Mouse (Mus musculus) testis, adult 2 months (tissue): ENCODE results near the gene Lrrc23.
A peak's percentile ranks its signal among the peaks of the same experiment; 100 is the strongest.

ENCODE experiments used
- CTCF ChIP-seq: fragments of 200-500 bp; IDR thresholded peaks from 2 replicates; pipeline ENCODE4 v1.5.1; 2012; ENCODE audit warnings: low read depth, mild to moderate bottlenecking, inconsistent platforms, low read length, moderate library complexity; ENCODE audit not compliant: control insufficient read depth, insufficient read depth, insufficient replicate concordance
- POLR2A ChIP-seq: fragments of 200-500 bp; IDR thresholded peaks from 2 replicates; pipeline ENCODE4 v1.6.1; 2012; ENCODE audit warnings: low read depth, mild to moderate bottlenecking, inconsistent platforms, low read length, moderate library complexity; ENCODE audit not compliant: control insufficient read depth

DNA sequence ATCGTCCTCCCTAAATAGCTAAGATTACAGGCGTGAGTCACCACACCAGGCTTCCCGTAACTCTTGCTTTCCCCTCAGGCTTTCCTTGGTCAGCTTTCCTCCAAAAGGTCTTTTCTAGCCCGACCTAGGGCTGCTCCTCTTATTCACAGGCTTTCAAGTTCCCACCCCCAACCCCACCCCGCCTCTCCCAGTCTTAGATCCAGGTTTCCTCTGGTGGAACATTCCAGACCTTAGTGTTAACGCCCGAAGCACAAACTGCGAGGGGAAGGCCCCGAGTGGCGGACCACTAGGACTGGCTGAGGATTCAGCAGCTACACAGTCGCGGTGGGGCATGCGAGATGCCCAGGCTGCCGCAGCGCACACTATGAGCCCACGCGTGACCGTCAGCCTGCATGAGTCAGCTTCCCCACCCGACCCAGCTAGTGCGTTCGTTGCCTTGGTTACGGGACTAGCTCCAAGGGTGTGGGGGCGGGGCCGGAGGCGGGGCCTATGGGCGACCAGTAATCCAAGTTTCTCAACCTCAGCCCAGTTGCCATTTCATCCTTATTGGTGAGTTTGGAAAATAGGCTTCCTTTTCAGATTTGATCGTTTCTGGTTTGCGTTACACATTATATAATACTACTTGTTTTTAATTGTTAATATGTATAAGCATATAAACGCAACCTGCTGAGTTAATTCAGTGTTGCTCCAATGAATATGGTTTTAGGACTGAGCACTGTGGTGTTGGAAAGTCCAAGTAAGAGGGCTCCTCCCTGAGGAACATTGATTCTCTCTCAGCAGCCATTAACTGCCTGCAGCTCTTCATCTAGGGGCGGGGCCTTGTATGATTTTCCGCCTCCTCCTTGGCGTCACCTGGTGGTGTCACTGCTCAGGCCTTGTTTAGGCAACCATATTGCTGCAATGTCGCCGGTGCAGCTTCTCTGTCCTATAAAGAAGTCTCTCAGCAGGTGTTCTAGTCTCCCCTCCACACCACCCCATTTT is 26.1 kb upstream of the Lrrc23 start:
- TF ChIP-seq CTCF, result no peak
- peak; percentile 95 for TF ChIP-seq POLR2A
